Mouse (Mus musculus): ENCODE measurements at regions not wholly inside any gene's neighbourhood (a gene's known extent, or its start where the extent isn't known, plus 50 kb on each side); places are given as distances from the start of the nearest gene placed in this dataset.

DNA sequence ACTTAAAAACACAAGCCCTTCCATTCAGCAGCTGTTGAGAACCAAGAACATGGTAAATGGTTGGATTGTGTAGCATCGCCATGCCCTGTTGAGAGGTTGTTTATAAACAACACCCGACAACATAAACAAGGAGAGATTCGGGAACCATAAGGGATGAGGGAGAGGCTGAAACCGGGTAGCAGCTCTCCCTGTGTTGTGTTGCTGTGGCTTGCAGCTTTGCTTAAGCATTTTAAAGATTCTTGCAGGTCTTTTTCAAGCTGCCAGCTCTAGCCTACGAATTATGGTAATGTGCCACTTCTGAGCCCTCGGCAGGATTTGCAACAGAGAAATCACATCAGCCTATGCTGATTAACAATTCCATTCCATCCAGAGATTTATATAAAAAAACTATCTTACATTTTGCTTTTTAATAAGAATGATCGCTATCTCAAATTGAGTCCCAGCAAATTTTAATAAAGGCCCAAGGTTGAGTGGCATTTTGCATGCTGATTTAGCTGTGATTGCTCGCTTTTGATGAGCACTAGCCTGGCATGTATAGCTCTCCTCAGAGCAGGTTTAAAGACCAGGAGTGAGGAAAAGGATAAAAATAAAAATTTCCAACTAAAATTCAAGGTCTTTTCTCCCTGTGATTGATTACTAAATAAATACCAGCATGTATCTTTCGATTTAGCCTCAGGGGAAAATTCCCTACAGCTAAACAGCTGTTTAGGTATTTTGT is 445.7 kb upstream of the 4930412O13Rik start:
- DNase-seq (ENCODE audit: low spot score in 2 of 2) = no peak

GRCm38 (mm10) chr2:9443103-9443502 is 437.9 kb upstream of the 4930412O13Rik start:
- no peak for DNase-seq (ENCODE audit: low spot score in 2 of 2)

- no peak for DNase-seq (ENCODE audit: low spot score in 2 of 2)
These were observed 435.2 kb upstream of the 4930412O13Rik start for GRCm38 (mm10) chr2:9445826-9446225.

DNA sequence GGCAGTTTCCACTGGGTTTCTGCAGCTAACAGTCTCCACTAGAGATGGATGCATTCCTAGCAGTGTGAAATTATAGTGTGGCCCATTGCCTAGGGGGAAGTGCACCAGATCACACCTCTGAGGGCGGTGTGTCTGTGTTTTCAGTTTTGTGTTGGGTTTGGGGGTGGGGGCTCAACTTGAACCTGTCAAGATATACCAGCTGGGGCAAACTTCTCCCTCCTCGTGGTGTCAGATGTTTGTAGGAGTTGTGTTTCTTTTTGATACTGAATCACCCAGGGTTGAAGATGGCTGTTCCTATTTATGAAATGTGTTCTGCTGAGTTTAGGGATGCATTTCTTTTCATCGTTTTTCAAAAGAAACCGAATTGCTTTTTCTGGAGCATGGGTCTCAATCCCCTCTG is 416.6 kb upstream of the 4930412O13Rik start:
- no peak for DNase-seq (ENCODE audit: low spot score in 2 of 2)

DNA sequence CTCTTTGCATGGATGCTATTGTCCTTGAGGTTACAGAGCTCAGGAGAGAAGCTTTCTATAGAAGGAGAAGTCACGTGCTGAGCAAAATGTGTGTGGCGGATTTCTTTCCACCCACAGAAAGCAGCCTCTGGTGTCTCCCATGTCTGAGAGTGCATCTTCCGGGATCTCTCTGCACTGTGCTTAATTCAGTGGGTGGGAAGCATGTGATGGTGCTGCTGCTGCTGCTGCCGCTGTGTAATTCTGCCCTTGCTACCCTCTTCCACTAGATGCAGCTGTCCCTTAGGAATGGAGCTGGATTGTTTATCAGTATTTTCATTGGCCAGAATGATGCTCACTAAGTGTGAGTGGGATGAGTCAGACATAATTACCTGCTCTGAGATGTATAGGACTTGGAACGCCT is 416.2 kb upstream of the 4930412O13Rik start:
- DNase-seq (ENCODE audit: low spot score in 2 of 2) = no peak

GRCm38 (mm10) chr2:9467573-9467972 is 413.5 kb upstream of the 4930412O13Rik start:
- no peak for DNase-seq (ENCODE audit: low spot score in 2 of 2)

GRCm38 (mm10) chr2:9468651-9469050 is 412.4 kb upstream of the 4930412O13Rik start:
- DNase-seq (ENCODE audit: low spot score in 2 of 2) = no peak

DNA sequence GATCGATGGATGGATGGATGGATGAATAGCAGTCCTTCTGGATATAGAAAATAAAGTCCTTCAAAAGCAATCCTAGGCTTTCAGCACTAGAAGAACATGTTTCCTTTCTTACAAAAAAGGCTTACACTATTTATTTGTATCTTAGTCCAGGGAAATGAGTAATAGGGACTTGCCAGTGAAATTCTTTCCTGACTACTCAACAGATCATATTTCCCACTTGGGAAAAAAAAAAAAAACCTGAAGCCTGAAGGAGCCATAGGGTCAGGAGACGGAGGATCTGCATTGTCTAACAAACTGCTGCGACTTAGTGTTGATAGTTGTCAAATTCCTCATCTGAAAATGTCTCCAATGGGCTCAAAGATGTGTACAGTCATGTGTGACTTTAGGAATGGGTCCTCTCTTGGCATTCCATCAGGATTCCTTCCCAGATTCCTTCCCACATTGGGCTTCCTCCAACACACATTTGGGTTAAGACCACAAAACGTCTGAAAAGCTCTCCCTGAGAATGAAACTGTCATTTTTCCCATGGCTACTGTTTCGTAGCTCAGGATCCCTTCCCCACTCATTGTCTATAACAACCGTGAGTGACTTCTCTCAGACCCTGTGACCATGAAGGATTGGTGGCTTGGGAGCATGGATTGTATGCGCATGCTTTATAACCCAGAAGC is 399.2 kb upstream of the 4930412O13Rik start:
- no peak for DNase-seq (ENCODE audit: low spot score in 2 of 2)

DNA sequence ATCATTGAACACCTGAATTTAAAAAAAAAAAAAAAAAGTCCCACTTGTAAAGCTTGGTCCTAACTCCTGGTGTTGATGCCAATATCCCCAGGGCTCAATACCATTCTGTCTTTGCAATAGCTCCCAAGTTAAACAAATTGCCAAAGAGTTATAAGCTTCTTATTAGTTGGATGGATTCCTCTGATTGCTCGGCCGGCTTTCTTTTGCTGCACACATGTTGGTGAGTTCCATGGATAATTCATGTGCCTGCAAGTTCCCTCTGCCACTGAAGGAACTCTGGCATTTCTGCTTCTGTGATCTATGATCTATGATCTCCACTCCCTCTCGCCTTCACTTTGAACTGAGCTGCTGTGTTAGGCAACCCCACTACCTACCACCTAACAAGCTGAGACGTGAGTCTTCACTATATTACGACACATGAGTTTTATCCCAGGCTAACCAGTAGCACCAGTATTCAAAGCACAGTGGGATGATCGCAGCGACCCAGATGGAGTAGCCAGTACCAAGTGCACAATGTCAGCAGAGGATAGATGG is 393.6 kb upstream of the 4930412O13Rik start:
- DNase-seq (ENCODE audit: low spot score in 2 of 2) = peak; percentile 3 to 4

GRCm38 (mm10) chr2:9493606-9494145 is 387.4 kb upstream of the 4930412O13Rik start:
- DNase-seq (ENCODE audit: low spot score in 2 of 2) = no peak

- no peak for DNase-seq (ENCODE audit: low spot score in 2 of 2)
These were observed 361.0 kb upstream of the 4930412O13Rik start for GRCm38 (mm10) chr2:9520045-9520444.

DNA sequence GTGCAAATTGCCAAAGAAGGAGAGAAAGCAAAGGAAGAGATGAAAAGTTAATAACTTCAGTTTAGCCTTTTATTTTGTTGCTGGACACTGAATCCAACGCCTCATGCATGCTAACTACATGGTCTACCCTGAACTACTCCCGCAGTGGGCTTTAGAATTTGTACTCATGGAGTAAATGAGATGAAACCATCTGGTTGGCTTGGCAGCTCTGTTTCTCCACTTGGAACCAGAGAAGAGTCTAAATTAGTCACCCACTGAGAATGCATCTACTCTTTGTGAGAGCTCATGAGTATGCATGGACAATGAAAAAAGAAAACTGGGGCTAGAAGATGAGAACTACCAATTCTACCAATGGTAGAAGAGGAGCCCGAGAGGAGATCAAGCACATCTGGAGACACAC is 355.1 kb upstream of the 4930412O13Rik start:
- DNase-seq (ENCODE audit: low spot score in 2 of 2) = no peak

DNA sequence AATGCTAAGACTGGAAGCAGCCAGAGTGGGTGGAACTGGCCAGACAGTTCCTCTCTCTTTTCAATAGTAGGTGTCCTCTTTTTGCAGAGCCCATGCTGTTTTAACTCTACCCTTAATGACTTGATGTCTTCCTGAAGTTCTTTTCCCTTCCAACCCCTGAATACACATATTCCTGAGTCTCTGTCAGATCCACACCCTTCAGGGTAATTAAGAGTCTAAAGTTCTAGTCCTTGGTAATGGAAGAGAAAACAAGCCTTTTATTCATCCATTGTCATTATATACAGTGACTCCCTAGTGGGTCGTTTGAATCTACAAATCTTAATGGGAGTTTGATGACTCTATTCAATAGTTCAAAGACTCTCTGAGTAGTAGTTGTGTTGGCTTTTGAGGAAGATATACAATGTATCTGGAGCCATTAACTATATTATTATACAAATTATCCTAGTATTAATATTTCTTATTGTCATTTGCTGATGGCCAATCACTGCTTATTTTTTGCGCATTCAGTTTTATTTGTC is 345.9 kb upstream of the 4930412O13Rik start:
- no peak for DNase-seq (ENCODE audit: low spot score in 2 of 2)

DNA sequence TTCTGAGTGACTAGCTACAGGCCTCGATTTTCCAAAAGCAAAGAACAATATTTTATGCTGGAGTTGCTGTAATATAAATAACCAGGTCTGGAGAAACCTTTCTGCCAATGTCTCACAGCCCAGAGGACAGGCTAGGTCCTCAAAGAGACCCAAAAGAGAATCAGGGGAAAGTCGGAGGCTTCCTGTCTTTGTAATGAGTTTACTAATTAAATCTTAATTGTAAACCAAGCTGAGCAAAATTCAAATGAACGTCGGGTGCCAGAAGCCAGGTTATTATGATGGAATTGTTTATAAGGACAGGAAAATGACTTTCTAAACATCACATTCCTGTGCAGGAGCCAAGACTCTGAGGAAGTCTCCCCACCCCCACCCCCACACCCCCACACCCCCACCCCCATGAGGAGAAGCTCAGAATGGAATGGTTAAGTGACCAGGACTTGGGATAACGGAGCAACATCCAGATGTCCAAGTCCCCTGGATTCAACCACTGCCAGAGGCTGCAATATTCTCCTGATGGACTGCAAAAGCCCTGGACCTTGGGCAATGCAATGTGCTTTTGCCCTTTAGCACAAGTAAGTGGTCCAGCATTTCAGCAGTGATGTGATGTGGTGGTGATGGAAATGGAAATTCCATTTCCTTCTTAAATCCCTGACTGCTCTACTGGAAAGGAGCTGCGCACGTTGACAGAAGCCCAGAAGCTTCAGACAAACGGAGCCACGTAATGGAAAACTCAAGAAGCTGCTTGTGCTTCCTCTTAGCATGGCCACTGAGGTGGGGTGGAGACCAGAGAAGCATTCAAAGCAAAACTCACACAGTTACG is 333.1 kb upstream of the 4930412O13Rik start:
- no peak for DNase-seq (ENCODE audit: low spot score in 2 of 2)

DNA sequence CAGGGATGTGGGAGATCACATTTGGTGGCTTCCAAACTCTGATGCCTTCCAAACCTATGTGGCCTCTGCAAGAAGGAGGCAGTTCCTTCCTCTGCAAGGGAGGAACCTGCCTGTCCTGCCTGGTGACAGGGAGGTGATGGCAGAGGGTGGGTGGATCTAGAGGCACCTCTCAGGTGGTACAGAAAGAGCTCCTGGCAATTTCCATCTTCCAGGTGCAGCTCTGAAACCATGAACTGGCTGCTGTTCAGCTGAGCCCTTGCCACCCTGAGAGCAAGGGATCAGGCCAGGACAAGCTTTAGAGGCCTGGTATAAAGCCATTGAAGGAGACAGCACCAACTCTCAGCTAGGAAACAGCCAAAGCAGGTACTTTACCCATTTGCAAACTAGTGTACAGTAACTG is 327.7 kb upstream of the 4930412O13Rik start:
- DNase-seq (ENCODE audit: low spot score in 2 of 2) = no peak

GRCm38 (mm10) chr2:9564487-9565043 is 316.5 kb upstream of the 4930412O13Rik start:
- no peak for DNase-seq (ENCODE audit: low spot score in 2 of 2)

DNA sequence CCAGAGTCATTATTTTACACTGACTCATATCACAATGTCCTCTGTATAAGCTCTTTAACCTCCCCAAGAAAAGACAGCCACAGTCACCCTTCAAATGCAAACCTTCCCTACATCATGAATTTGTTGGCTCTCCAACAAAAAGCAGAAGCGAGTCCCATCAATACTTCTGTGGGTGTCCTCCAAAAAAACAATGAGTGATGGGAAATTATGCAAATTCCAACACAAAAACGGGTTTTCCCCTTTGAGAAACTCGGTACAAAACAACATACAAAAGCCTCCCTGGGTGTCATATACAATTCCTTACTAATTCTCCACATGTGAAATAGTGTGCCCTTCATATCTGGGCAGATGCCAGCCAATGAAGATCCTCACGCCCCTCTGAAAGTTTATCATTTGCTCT is 311.8 kb upstream of the 4930412O13Rik start:
- DNase-seq (ENCODE audit: low spot score in 2 of 2) = no peak

- no peak for DNase-seq (ENCODE audit: low spot score in 2 of 2)
These were observed 306.9 kb upstream of the 4930412O13Rik start for GRCm38 (mm10) chr2:9574196-9574595.

GRCm38 (mm10) chr2:9574651-9575050 is 306.4 kb upstream of the 4930412O13Rik start:
- no peak for DNase-seq (ENCODE audit: low spot score in 2 of 2)

DNA sequence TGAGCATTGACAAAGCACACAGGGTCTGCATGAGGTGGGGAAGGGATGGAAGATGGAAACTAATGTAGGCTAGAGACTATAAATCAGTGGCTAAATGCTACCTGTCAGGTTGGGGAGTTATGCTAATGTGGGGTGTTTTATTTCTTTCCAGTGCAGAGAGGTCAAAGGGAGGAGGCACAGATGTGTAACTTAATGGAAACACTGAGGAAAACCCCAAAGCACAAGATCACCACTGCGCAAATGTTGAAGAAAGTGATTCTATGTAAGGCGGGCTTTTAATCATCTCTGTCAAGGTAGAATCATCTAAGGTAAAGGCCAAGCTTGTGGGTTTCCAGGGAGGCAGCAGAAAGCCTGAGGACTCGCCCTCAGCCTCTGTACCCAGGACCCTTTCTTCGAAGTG is 303.2 kb upstream of the 4930412O13Rik start:
- DNase-seq (ENCODE audit: low spot score in 2 of 2) = no peak

DNA sequence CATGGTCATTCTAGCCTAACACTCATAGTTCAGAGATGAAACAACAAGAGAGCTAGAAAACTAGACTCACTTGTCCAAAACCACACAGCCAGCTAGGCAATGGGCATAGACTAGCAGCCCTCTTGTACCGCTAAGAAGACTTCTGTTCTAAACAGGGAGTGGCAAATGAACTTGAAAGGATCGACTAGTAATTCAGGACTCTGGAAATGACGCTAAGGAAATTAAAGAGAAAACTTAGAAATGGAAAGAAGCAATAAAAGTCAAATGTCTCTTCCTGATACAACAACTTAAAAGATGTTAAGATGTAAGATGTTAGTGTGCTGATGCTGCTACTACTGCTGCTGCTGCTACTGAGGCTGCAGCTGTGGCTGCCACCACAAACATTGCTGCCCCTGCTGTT is 293.7 kb upstream of the 4930412O13Rik start:
- no peak for DNase-seq (ENCODE audit: low spot score in 2 of 2)

DNA sequence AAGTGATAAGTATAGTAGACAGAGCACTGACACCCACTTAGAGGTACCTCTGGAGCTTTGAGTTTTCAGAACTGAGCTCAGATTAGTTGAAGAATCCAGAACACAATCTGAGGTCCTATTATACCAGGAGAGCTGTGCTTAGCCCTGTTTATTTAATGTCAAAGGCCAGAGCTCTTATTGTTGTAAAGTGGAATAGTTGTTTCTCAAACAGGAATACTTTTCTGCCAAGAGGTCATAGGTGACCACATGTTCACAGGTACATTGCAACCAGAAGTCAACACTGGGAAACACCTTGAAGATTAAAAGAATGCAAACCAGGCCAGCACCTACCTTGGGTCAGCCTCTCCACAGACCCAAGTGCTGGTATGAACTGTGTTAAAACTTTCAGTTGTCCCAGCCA is 291.9 kb upstream of the 4930412O13Rik start:
- DNase-seq (ENCODE audit: low spot score in 2 of 2) = no peak
